13 mouse cellular contexts compared by ENCODE assay signal in genomic region chr1:128194011-128194410, GRCm38 (mm10).
"Had no signal": no experiment of that assay in that cellular context is flagged by ENCODE, and none has a peak within 500 bp of the region (broad histone marks: within the 10 kb centered on the region; RNA-seq: fewer than 3 reads in every experiment).

No protein-coding gene starts in this region.

- H3K27ac ChIP-seq: limb, embryonic 15.5 days; liver, embryonic 12.5 days; lung, embryonic 15.5 days; midbrain, embryonic 13.5 days; neural tube, embryonic 15.5 days had no signal

- H3K4me2 ChIP-seq: limb, embryonic 15.5 days; liver, embryonic 12.5 days; lung, embryonic 15.5 days; midbrain, embryonic 13.5 days; neural tube, embryonic 15.5 days had no signal

- H3K27me3 ChIP-seq: limb, embryonic 15.5 days; liver, embryonic 12.5 days; lung, embryonic 15.5 days; midbrain, embryonic 13.5 days; neural tube, embryonic 15.5 days had no signal

- DNase-seq: kidney, postnatal 14 days; layer of hippocampus, adult 9-11 months; layer of hippocampus, postnatal 36 days; lung, postnatal 14 days; right cerebral cortex, adult 18-20 months; right cerebral cortex, postnatal 25 days; thymus, postnatal 4 days had no signal

- ATAC-seq: liver, embryonic 12.5 days; midbrain, embryonic 13.5 days had no signal

- H3K4me3 ChIP-seq: limb, embryonic 15.5 days; liver, embryonic 12.5 days; lung, embryonic 15.5 days; midbrain, embryonic 13.5 days; myocyte; neural tube, embryonic 15.5 days had no signal

- H3K9me3 ChIP-seq: limb, embryonic 15.5 days; liver, embryonic 12.5 days; lung, embryonic 15.5 days; midbrain, embryonic 13.5 days; neural tube, embryonic 15.5 days had no signal

- H3K9ac ChIP-seq: limb, embryonic 15.5 days; liver, embryonic 12.5 days; lung, embryonic 15.5 days; midbrain, embryonic 13.5 days; neural tube, embryonic 15.5 days had no signal

- H3K4me1 ChIP-seq: limb, embryonic 15.5 days; liver, embryonic 12.5 days; lung, embryonic 15.5 days; midbrain, embryonic 13.5 days; neural tube, embryonic 15.5 days had no signal
